Mouse (Mus musculus) stomach, embryonic 16.5 days (tissue): ENCODE data around the gene Slc23a4. TPM values are rescaled to one million over a fixed set of nuclear protein-coding genes. Genes with fewer than 3 reads are reported as not detected.

ENCODE experiments used
- ATAC-seq: fragments of 200-750 bp; cut with Nextera tagmentation; 2 replicates; pipeline ENCODE4 v1.8.0; 2017; ENCODE audit warnings: moderate number of reproducible peaks, moderate TSS enrichment; ENCODE audit not compliant: insufficient read depth, low FRiP score
- H3K27ac ChIP-seq: fragments of 300-500 bp; sonication (generic); 2 replicates; pipeline ENCODE4 v1.5.1; 2014; ENCODE audit warnings: low read length
- H3K27me3 ChIP-seq: fragments of 300-500 bp; sonication (generic); 2 replicates; pipeline ENCODE4 v1.6.1; 2014; ENCODE audit warnings: low read length, control low read depth, mixed read lengths; ENCODE audit not compliant: control insufficient read depth, insufficient read depth
- H3K36me3 ChIP-seq: fragments of 300-500 bp; sonication (generic); 2 replicates; pipeline ENCODE4 v1.6.1; 2014; ENCODE audit warnings: low read length; ENCODE audit not compliant: control insufficient read depth, insufficient read depth
- H3K4me1 ChIP-seq: fragments of 300-500 bp; sonication (generic); 2 replicates; pipeline ENCODE4 v1.6.1; 2014; ENCODE audit warnings: low read length, control low read depth, mixed read lengths; ENCODE audit not compliant: control insufficient read depth, insufficient read depth
- H3K4me2 ChIP-seq: fragments of 300-500 bp; sonication (generic); 2 replicates; pipeline ENCODE4 v1.6.1; 2014; ENCODE audit warnings: low read depth, low read length, mixed read lengths
- H3K4me3 ChIP-seq: fragments of 300-500 bp; sonication (generic); replicated peaks from 2 replicates; pipeline ENCODE4 v1.5.1; 2014; ENCODE audit warnings: mild to moderate bottlenecking, low read length
- H3K9ac ChIP-seq: fragments of 300-500 bp; sonication (generic); 2 replicates; pipeline ENCODE4 v1.6.1; 2014; ENCODE audit warnings: low read length
- H3K9me3 ChIP-seq: fragments of 300-500 bp; sonication (generic); replicated peaks from 2 replicates; pipeline ENCODE4 v1.6.1; 2016; ENCODE audit warnings: low read length, control low read depth; ENCODE audit not compliant: control insufficient read depth
- WGBS: fragments of 180-500 bp; shearing (Covaris S2); extraction: QIAGEN DNeasy Blood & Tissue Kit; methylation state at CpG from one replicate; pipeline ENCODE4 v1.1.7; 2014; 5-methylcytosine and 5-hydroxymethylcytosine counted together
- polyA plus RNA-seq: library from polyadenylated mRNA; unstranded; fragments of >200 nt; fragmentation: Nextera tagmentation; extraction: Ambion mirVana; gene quantifications from 2 replicates; pipeline ENCODE4 v1.2.1, GENCODE M21; 2015

The Slc23a4 gene
- polyA plus RNA-seq, 1 experiment from 2014 or later = 4.3 TPM

DNA sequence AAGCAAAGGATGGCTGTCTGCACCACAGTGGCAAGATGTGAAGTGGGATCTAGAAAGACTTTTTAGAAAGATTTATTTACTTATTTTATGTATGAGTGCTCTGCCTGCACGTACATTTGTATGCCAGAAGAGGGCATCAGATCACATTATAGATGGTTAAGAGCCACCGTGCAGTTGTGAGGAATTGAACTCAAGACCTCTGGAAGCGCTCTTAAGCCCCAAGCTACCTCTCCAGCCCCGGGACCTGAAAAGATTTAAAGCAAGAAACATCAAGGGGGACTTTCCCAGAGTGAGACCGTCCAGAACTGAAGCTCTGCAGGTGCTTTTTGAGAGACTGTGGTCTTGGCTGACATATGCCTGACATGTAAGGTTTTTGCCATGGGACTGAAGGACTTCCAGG lies 51.5 kb downstream of the Slc23a4 start:
- ATAC-seq = no peak
- no peaks in the 10 kb centered on the region for H3K4me1 ChIP-seq
- 73% methylated on average over 5 of the region's 5 CpGs for WGBS
- no peaks in the 10 kb centered on the region for H3K27me3 ChIP-seq
- no peaks in the 10 kb centered on the region for H3K9me3 ChIP-seq
- H3K9ac ChIP-seq = no peak overlapping the region
- no peaks in the 10 kb centered on the region for H3K36me3 ChIP-seq
- no peak overlapping the region for H3K4me3 ChIP-seq
- H3K27ac ChIP-seq = no peak overlapping the region
- no peak overlapping the region for H3K4me2 ChIP-seq

DNA sequence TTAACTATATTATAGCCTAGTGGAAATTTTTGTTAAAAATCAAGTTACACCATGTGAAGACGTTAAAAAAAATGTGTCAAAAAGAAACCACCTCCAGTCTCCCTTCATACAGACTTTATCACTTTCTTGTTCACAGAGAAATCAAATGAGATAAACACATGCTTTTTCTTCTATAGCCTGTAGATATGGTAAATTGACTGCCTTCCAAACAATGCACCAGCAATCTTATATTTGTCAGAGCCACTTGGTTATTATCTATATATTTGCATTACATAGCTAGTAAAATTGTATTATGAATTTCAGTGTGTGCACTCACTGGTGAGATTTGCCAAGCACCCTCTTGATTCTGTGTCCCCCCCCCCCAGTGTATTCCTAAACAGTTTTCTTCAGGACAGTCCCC lies 55.6 kb downstream of the Slc23a4 start:
- Histone ChIP-seq H3K4me3 (no peak overlapping the region), H3K4me1 (no peaks in the 10 kb centered on the region), H3K27me3 (no peaks in the 10 kb centered on the region), H3K9me3 (no peaks in the 10 kb centered on the region), H3K4me2 (no peak overlapping the region), H3K9ac (no peak overlapping the region), H3K36me3 (no peaks in the 10 kb centered on the region), H3K27ac (no peak overlapping the region)
- ATAC-seq = no peak
- 80% methylated on average over 1 of the region's 1 CpGs for WGBS

- no peak overlapping the region for H3K4me2 ChIP-seq
- ATAC-seq = no peak
Observed at GRCm38 (mm10) chr6:34927594-34927993, 60.6 kb downstream of the Slc23a4 start.

DNA sequence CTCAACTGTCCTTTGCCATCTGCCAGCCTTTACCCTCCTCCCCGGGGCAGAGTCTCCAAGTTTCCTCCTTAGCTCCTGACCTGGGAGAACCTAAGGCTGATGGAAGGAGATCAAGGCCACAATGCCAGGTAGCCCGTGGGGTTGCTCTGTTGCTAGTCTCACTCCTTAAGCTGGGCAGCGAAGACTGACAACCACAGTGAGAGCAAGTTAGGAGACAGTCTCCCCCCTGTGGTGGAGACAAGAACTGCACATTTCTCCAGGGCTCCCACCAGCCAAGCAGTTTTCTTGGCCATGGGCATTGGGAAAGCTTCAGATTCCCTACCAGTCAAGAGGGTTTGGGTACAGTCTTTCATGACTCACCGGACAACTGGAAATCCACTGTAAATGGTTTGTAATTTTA lies 61.0 kb downstream of the Slc23a4 start:
- no peak for ATAC-seq
- no peaks in the 10 kb centered on the region for H3K9me3 ChIP-seq
- H3K4me2 ChIP-seq = no peak overlapping the region
- no peak overlapping the region for H3K9ac ChIP-seq
- 39% methylated on average over 4 of the region's 4 CpGs for WGBS
- no peak overlapping the region for H3K4me3 ChIP-seq
- no peaks in the 10 kb centered on the region for H3K4me1 ChIP-seq
- no peaks in the 10 kb centered on the region for H3K36me3 ChIP-seq
- no peak overlapping the region for H3K27ac ChIP-seq
- no peaks in the 10 kb centered on the region for H3K27me3 ChIP-seq

More at GRCm38 (mm10) chr6:34927594-34927993, 60.6 kb downstream of the Slc23a4 start:
- WGBS = 96% methylated on average over 8 of the region's 8 CpGs
- no peak overlapping the region for H3K9ac ChIP-seq
- H3K27me3 ChIP-seq = no peaks in the 10 kb centered on the region
- H3K27ac ChIP-seq = no peak overlapping the region
- no peaks in the 10 kb centered on the region for H3K9me3 ChIP-seq
- no peaks in the 10 kb centered on the region for H3K36me3 ChIP-seq
- no peaks in the 10 kb centered on the region for H3K4me1 ChIP-seq
- no peak overlapping the region for H3K4me3 ChIP-seq

DNA sequence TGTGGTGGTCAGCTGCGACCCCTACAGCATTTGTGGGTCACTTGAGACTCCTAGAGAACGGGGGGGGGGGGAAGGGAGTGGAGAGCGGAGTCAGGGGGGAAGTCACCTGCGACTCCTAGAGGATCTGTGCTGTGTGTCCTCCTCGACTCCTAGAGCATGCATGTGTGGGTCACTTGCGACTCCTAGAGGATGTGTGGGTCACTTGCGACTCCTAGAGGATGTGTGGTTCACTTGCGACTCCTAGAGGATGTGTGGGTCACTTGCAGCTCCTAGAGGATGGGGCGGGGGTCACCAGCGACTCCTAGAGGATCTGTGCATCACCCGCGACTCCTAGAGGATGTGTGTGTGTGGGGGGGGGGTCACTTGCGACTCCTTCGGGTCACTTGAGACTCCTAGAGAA lies 66.3 kb downstream of the Slc23a4 start:
- 63% methylated on average over 14 of the region's 14 CpGs for WGBS
- H3K27me3 ChIP-seq = no peaks in the 10 kb centered on the region
- H3K9me3 ChIP-seq = no peaks in the 10 kb centered on the region
- peak; percentile 47; the same call in 1 of the 2 replicates for ATAC-seq
- H3K4me1 ChIP-seq = no peaks in the 10 kb centered on the region
- no peak overlapping the region for H3K4me2 ChIP-seq
- no peak overlapping the region for H3K4me3 ChIP-seq
- H3K27ac ChIP-seq = no peak overlapping the region
- H3K9ac ChIP-seq = no peak overlapping the region
- no peaks in the 10 kb centered on the region for H3K36me3 ChIP-seq

- Histone ChIP-seq H3K9ac (no peak overlapping the region), H3K36me3 (no peaks in the 10 kb centered on the region), H3K4me2 (no peak overlapping the region), H3K9me3 (no peaks in the 10 kb centered on the region), H3K27ac (no peak overlapping the region), H3K4me3 (no peak overlapping the region), H3K4me1 (no peaks in the 10 kb centered on the region), H3K27me3 (no peaks in the 10 kb centered on the region)
- ATAC-seq = no peak
- 93% methylated on average over 12 of the region's 12 CpGs for WGBS
Observed at GRCm38 (mm10) chr6:34920631-34921030, 67.6 kb downstream of the Slc23a4 start.

GRCm38 (mm10) chr6:34919956-34920355 lies 68.2 kb downstream of the Slc23a4 start, which contains the start of gene Stra8:
Gene Stra8 (plus strand): TSS chr6:34920163.
- no peak for ATAC-seq

GRCm38 (mm10) chr6:34919146-34919545 lies 69.1 kb downstream of the Slc23a4 start:
- no peak overlapping the region for H3K4me3 ChIP-seq
- 76% methylated on average over 7 of the region's 7 CpGs for WGBS
- no peak overlapping the region for H3K4me2 ChIP-seq
- no peaks in the 10 kb centered on the region for H3K9me3 ChIP-seq
- no peaks in the 10 kb centered on the region for H3K36me3 ChIP-seq
- H3K9ac ChIP-seq = no peak overlapping the region
- no peak for ATAC-seq
- H3K4me1 ChIP-seq = no peaks in the 10 kb centered on the region
- no peaks in the 10 kb centered on the region for H3K27me3 ChIP-seq
- H3K27ac ChIP-seq = no peak overlapping the region

More at GRCm38 (mm10) chr6:34919956-34920355, 68.2 kb downstream of the Slc23a4 start, which contains the start of gene Stra8:
- H3K27ac ChIP-seq = no peak within 1 kb of the TSS
- no peak within 1 kb of the TSS for H3K4me2 ChIP-seq
- H3K36me3 ChIP-seq = no peaks in the 10 kb centered on the region
- H3K9me3 ChIP-seq = no peaks in the 10 kb centered on the region
- no peak within 1 kb of the TSS for H3K4me3 ChIP-seq
- no peak within 1 kb of the TSS for H3K9ac ChIP-seq
- H3K4me1 ChIP-seq = no peaks in the 10 kb centered on the region
- no peaks in the 10 kb centered on the region for H3K27me3 ChIP-seq
- WGBS = 44% methylated on average over 10 of the region's 10 CpGs

GRCm38 (mm10) chr6:34914462-34914861 lies 73.7 kb downstream of the Slc23a4 start:
- H3K4me2 ChIP-seq = no peak overlapping the region
- no peak for ATAC-seq
- H3K4me3 ChIP-seq = no peak overlapping the region
- no peaks in the 10 kb centered on the region for H3K9me3 ChIP-seq
- H3K36me3 ChIP-seq = no peaks in the 10 kb centered on the region
- no peaks in the 10 kb centered on the region for H3K27me3 ChIP-seq
- H3K27ac ChIP-seq = no peak overlapping the region
- WGBS = 85% methylated on average over 3 of the region's 3 CpGs
- no peak overlapping the region for H3K9ac ChIP-seq
- H3K4me1 ChIP-seq = peaks cover 5% of the 10 kb centered on the region; the same call in 1 of the 2 replicates
